Mouse (Mus musculus): Measurements from ENCODE around the gene Slc35a3. TPM values are rescaled to one million over a fixed set of nuclear protein-coding genes. Genes with fewer than 3 reads are reported as not detected.

Slc35a3 gene
- polyA plus RNA-seq, 1 experiment from 2014 or later, result 18.2 TPM

GRCm38 (mm10) chr3:116632971-116633370 lies 79.7 kb downstream of the Slc35a3 start:
- H3K9me3 ChIP-seq (ENCODE audit: low read length), result no peaks in the 10 kb centered on the region
- peaks cover 44% of the 10 kb centered on the region for H3K36me3 ChIP-seq (ENCODE audit: insufficient read depth, low read length)
- no peaks in the 10 kb centered on the region for H3K4me1 ChIP-seq (ENCODE audit: insufficient read depth, low read length)
- H3K27me3 ChIP-seq (ENCODE audit: insufficient read depth, low read length), result no peaks in the 10 kb centered on the region
- H3K4me3 ChIP-seq (ENCODE audit: low read length), result no peak overlapping the region
- WGBS, result 94% methylated on average over 3 of the region's 3 CpGs
- H3K4me2 ChIP-seq (replicated peaks; ENCODE audit: low read depth, low read length), result no peak overlapping the region
- H3K9ac ChIP-seq (replicated peaks; ENCODE audit: low read length), result no peak overlapping the region
- no peak overlapping the region for H3K27ac ChIP-seq (ENCODE audit: low read length)
- no peak for ATAC-seq (ENCODE audit: low FRiP score, low TSS enrichment)

DNA sequence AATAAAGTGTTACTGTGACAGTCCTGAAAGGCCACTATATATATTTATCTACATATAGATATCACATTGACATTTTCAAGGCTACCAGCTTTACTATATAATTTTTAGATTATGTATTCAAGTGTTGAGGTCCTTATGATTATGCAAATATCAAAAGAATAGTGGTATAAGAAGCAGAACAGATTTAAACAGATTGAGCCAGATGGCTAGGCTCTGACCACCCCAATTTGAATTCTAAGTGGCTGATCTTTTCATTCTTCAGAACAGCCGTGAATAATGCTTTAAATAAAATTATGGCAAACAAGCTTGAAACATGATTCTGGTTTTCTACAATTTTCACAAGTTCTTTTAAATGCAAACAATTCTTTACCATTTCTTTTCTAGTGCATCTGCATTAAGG lies 81.2 kb downstream of the Slc35a3 start:
- H3K4me3 ChIP-seq (ENCODE audit: low read length), result no peak overlapping the region
- no peak overlapping the region for H3K9ac ChIP-seq (replicated peaks; ENCODE audit: low read length)
- no peaks in the 10 kb centered on the region for H3K9me3 ChIP-seq (ENCODE audit: low read length)
- no peaks in the 10 kb centered on the region for H3K27me3 ChIP-seq (ENCODE audit: insufficient read depth, low read length)
- 79% methylated on average over 1 of the region's 1 CpGs for WGBS
- H3K36me3 ChIP-seq (ENCODE audit: insufficient read depth, low read length), result peaks cover 39% of the 10 kb centered on the region
- ATAC-seq (ENCODE audit: low FRiP score, low TSS enrichment), result no peak
- H3K4me1 ChIP-seq (ENCODE audit: insufficient read depth, low read length), result no peaks in the 10 kb centered on the region
- H3K4me2 ChIP-seq (replicated peaks; ENCODE audit: low read depth, low read length), result no peak overlapping the region
- no peak overlapping the region for H3K27ac ChIP-seq (ENCODE audit: low read length)

- 95% methylated on average over 7 of the region's 7 CpGs for WGBS
- H3K27me3 ChIP-seq (ENCODE audit: insufficient read depth, low read length), result no peaks in the 10 kb centered on the region
- no peaks in the 10 kb centered on the region for H3K9me3 ChIP-seq (ENCODE audit: low read length)
- peaks cover 38% of the 10 kb centered on the region for H3K36me3 ChIP-seq (ENCODE audit: insufficient read depth, low read length)
- no peak overlapping the region for H3K27ac ChIP-seq (ENCODE audit: low read length)
- no peak overlapping the region for H3K9ac ChIP-seq (replicated peaks; ENCODE audit: low read length)
- no peak overlapping the region for H3K4me2 ChIP-seq (replicated peaks; ENCODE audit: low read depth, low read length)
- H3K4me3 ChIP-seq (ENCODE audit: low read length), result no peak overlapping the region
- ATAC-seq (ENCODE audit: low FRiP score, low TSS enrichment), result no peak
- H3K4me1 ChIP-seq (ENCODE audit: insufficient read depth, low read length), result no peaks in the 10 kb centered on the region
Observed at GRCm38 (mm10) chr3:116622641-116623040, 90.0 kb downstream of the Slc35a3 start.

DNA sequence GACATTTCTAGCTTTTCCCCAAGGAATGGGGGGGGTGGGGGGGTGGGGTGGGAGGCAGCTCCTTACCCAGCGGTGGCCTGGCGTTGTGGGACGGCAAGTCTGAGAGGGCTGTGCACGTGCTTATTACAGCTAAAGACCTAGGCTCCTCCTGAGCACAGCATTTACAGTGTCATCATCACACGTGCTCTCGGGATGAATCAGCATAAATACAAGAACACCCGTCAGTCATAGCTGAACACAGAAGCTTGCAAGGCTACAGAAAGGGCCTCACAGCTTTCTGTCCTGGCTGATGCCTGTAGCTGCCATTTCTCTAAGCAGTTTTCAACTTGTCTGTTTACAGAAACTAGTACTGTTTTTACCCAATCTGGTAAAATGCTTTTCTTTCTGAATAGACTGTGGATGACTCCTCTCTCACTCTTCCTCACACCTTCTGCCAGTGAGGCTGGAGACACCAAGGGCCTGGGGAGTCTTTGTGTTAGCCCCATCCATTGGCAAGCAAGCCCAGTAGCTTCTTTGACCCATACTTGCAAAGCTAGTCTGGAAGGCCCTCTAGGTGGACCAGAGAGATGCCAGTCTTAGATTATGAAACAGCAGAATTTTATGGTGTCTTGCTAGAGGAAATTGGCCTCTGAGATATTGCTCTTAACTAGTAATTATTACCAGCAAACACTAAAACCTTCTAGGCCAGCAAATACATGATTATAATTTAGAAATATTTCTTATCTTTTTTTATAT lies 91.8 kb downstream of the Slc35a3 start:
- no peak overlapping the region for H3K4me3 ChIP-seq (ENCODE audit: low read length)
- no peak overlapping the region for H3K9ac ChIP-seq (replicated peaks; ENCODE audit: low read length)
- no peak overlapping the region for H3K27ac ChIP-seq (ENCODE audit: low read length)
- H3K9me3 ChIP-seq (ENCODE audit: low read length), result no peaks in the 10 kb centered on the region
- ATAC-seq (ENCODE audit: low FRiP score, low TSS enrichment), result no peak
- no peaks in the 10 kb centered on the region for H3K27me3 ChIP-seq (ENCODE audit: insufficient read depth, low read length)
- H3K4me2 ChIP-seq (replicated peaks; ENCODE audit: low read depth, low read length), result no peak overlapping the region
- H3K36me3 ChIP-seq (ENCODE audit: insufficient read depth, low read length), result peaks cover 34% of the 10 kb centered on the region
- no peaks in the 10 kb centered on the region for H3K4me1 ChIP-seq (ENCODE audit: insufficient read depth, low read length)
- 92% methylated on average over 7 of the region's 7 CpGs for WGBS

Other genes starting within 250 kb of the Slc35a3 start
- gene Rtca, start 204.6 kb downstream of the Slc35a3 start, polyA plus RNA-seq (2015; fragmentation: Nextera tagmentation; extraction: Ambion mirVana), result 73.9 and 76.3 TPM in 2 replicates
- 24.2 and 25.2 TPM in 2 replicates for gene Dbt, start 199.8 kb downstream of the Slc35a3 start, polyA plus RNA-seq (2015; fragmentation: Nextera tagmentation; extraction: Ambion mirVana)
- 0.35 and 0.59 TPM in 2 replicates for gene Lrrc39, start 149.9 kb downstream of the Slc35a3 start, polyA plus RNA-seq (2015; fragmentation: Nextera tagmentation; extraction: Ambion mirVana)
- gene Sass6, start 117.8 kb downstream of the Slc35a3 start, polyA plus RNA-seq (2015; fragmentation: Nextera tagmentation; extraction: Ambion mirVana), result 17.9 and 23.0 TPM in 2 replicates
- 22.5 and 28.1 TPM in 2 replicates for gene Trmt13, start 98.2 kb downstream of the Slc35a3 start, polyA plus RNA-seq (2015; fragmentation: Nextera tagmentation; extraction: Ambion mirVana)
- gene Mfsd14a, start 50.2 kb downstream of the Slc35a3 start, polyA plus RNA-seq (2015; fragmentation: Nextera tagmentation; extraction: Ambion mirVana), result 104 TPM in 2 replicates
- 0.37 TPM in 1 of 2 replicates, not detected in the other for gene Gm43191, start 31.6 kb downstream of the Slc35a3 start, polyA plus RNA-seq (2015; fragmentation: Nextera tagmentation; extraction: Ambion mirVana)
- 18.1 and 20.6 TPM in 2 replicates for gene Agl, start 95.3 kb upstream of the Slc35a3 start, polyA plus RNA-seq (2015; fragmentation: Nextera tagmentation; extraction: Ambion mirVana)
- 22.4 and 28.1 TPM in 2 replicates for gene Frrs1, start 146.6 kb upstream of the Slc35a3 start, polyA plus RNA-seq (2015; fragmentation: Nextera tagmentation; extraction: Ambion mirVana)

Measured in kidney, embryonic 16.5 days (tissue).